Mouse (Mus musculus): ENCODE data around the gene 2210010C04Rik. TPM values are rescaled to one million over a fixed set of nuclear protein-coding genes. Genes with fewer than 3 reads are reported as not detected.

The 2210010C04Rik gene
- polyA plus RNA-seq (2016; fragmentation: Nextera tagmentation; extraction: Ambion mirVana) = not detected in 2 replicates

GRCm38 (mm10) chr6:41035409-41035808, at the start of gene 2210010C04Rik:
2210010C04Rik (minus strand) TSS chr6:41035509.
- no peaks in the 10 kb centered on the region for H3K36me3 ChIP-seq (replicated peaks)
- no peaks in the 10 kb centered on the region for H3K27me3 ChIP-seq (ENCODE audit: poor library complexity, severe bottlenecking)
- no peaks in the 10 kb centered on the region for H3K9me3 ChIP-seq
- no peaks in the 10 kb centered on the region for H3K4me1 ChIP-seq
- no peak for DNase-seq (ENCODE audit: extremely low spot score, low spot score)
- H3K27ac ChIP-seq = no peak within 1 kb of the TSS
- no peak within 1 kb of the TSS for H3K4me3 ChIP-seq

GRCm38 (mm10) chr6:41080121-41080520, 44.8 kb upstream of the 2210010C04Rik start:
- no peaks in the 10 kb centered on the region for H3K9me3 ChIP-seq
- no peaks in the 10 kb centered on the region for H3K27me3 ChIP-seq (ENCODE audit: poor library complexity, severe bottlenecking)
- H3K27ac ChIP-seq = no peak overlapping the region
- H3K4me3 ChIP-seq = no peak overlapping the region
- no peaks in the 10 kb centered on the region for H3K36me3 ChIP-seq (replicated peaks)
- no peak for DNase-seq (ENCODE audit: extremely low spot score, low spot score)
- H3K4me1 ChIP-seq = peaks cover 7% of the 10 kb centered on the region; the same call in 1 of the 2 replicates

GRCm38 (mm10) chr6:41078539-41079303, 43.4 kb upstream of the 2210010C04Rik start:
- Histone ChIP-seq H3K9me3 (no peaks in the 10 kb centered on the region), H3K4me3 (no peak overlapping the region), H3K36me3 (replicated peaks) (no peaks in the 10 kb centered on the region), H3K27ac (no peak overlapping the region), H3K27me3 (ENCODE audit: poor library complexity, severe bottlenecking) (no peaks in the 10 kb centered on the region), H3K4me1 (peaks cover 7% of the 10 kb centered on the region; the same call in 1 of the 2 replicates)
- DNase-seq (ENCODE audit: extremely low spot score, low spot score) = no peak
- WGBS = 64% methylated on average over 3 of the region's 3 CpGs

- Histone ChIP-seq H3K4me1 (peaks cover 7% of the 10 kb centered on the region; the same call in 1 of the 2 replicates), H3K36me3 (replicated peaks) (no peaks in the 10 kb centered on the region), H3K27me3 (ENCODE audit: poor library complexity, severe bottlenecking) (no peaks in the 10 kb centered on the region), H3K9me3 (no peaks in the 10 kb centered on the region), H3K4me3 (no peak overlapping the region), H3K27ac (no peak overlapping the region)
- WGBS = 74% methylated on average over 2 of the region's 2 CpGs
- no peak for DNase-seq (ENCODE audit: extremely low spot score, low spot score)
Observed at GRCm38 (mm10) chr6:41075753-41076152, 40.4 kb upstream of the 2210010C04Rik start.

GRCm38 (mm10) chr6:41063332-41063731, 28.0 kb upstream of the 2210010C04Rik start:
- no peak overlapping the region for H3K27ac ChIP-seq

GRCm38 (mm10) chr6:41062746-41063145, 27.4 kb upstream of the 2210010C04Rik start:
- Histone ChIP-seq H3K4me1 (no peaks in the 10 kb centered on the region), H3K27me3 (ENCODE audit: poor library complexity, severe bottlenecking) (no peaks in the 10 kb centered on the region), H3K9me3 (no peaks in the 10 kb centered on the region), H3K4me3 (no peak overlapping the region), H3K27ac (no peak overlapping the region), H3K36me3 (replicated peaks) (no peaks in the 10 kb centered on the region)
- no peak for DNase-seq (ENCODE audit: extremely low spot score, low spot score)
- WGBS = 78% methylated on average over 3 of the region's 3 CpGs

More at GRCm38 (mm10) chr6:41063332-41063731, 28.0 kb upstream of the 2210010C04Rik start:
- H3K4me3 ChIP-seq = no peak overlapping the region
- DNase-seq (ENCODE audit: extremely low spot score, low spot score) = no peak
- 93% methylated on average over 6 of the region's 6 CpGs for WGBS
- H3K27me3 ChIP-seq (ENCODE audit: poor library complexity, severe bottlenecking) = no peaks in the 10 kb centered on the region
- no peaks in the 10 kb centered on the region for H3K4me1 ChIP-seq
- no peaks in the 10 kb centered on the region for H3K9me3 ChIP-seq
- no peaks in the 10 kb centered on the region for H3K36me3 ChIP-seq (replicated peaks)

GRCm38 (mm10) chr6:41062081-41062480, 26.8 kb upstream of the 2210010C04Rik start:
- no peak for DNase-seq (ENCODE audit: extremely low spot score, low spot score)
- 87% methylated on average over 2 of the region's 2 CpGs for WGBS

GRCm38 (mm10) chr6:41061085-41061484, 25.8 kb upstream of the 2210010C04Rik start:
- 69% methylated on average over 5 of the region's 5 CpGs for WGBS
- no peaks in the 10 kb centered on the region for H3K27me3 ChIP-seq (ENCODE audit: poor library complexity, severe bottlenecking)
- H3K27ac ChIP-seq = no peak overlapping the region

More at GRCm38 (mm10) chr6:41062081-41062480, 26.8 kb upstream of the 2210010C04Rik start:
- Histone ChIP-seq H3K27ac (no peak overlapping the region), H3K4me3 (no peak overlapping the region), H3K36me3 (replicated peaks) (no peaks in the 10 kb centered on the region), H3K4me1 (no peaks in the 10 kb centered on the region), H3K9me3 (no peaks in the 10 kb centered on the region), H3K27me3 (ENCODE audit: poor library complexity, severe bottlenecking) (no peaks in the 10 kb centered on the region)

GRCm38 (mm10) chr6:41057653-41058052, 22.3 kb upstream of the 2210010C04Rik start:
- no peaks in the 10 kb centered on the region for H3K36me3 ChIP-seq (replicated peaks)
- H3K9me3 ChIP-seq = no peaks in the 10 kb centered on the region
- H3K27me3 ChIP-seq (ENCODE audit: poor library complexity, severe bottlenecking) = no peaks in the 10 kb centered on the region
- no peak overlapping the region for H3K4me3 ChIP-seq
- H3K4me1 ChIP-seq = no peaks in the 10 kb centered on the region
- DNase-seq (ENCODE audit: extremely low spot score, low spot score) = no peak
- H3K27ac ChIP-seq = no peak overlapping the region
- WGBS = 88% methylated on average over 5 of the region's 5 CpGs

More at GRCm38 (mm10) chr6:41061085-41061484, 25.8 kb upstream of the 2210010C04Rik start:
- H3K36me3 ChIP-seq (replicated peaks) = no peaks in the 10 kb centered on the region
- H3K4me1 ChIP-seq = no peaks in the 10 kb centered on the region
- DNase-seq (ENCODE audit: extremely low spot score, low spot score) = no peak
- H3K4me3 ChIP-seq = no peak overlapping the region
- H3K9me3 ChIP-seq = no peaks in the 10 kb centered on the region

GRCm38 (mm10) chr6:41055581-41055980, 20.3 kb upstream of the 2210010C04Rik start:
- 49% methylated on average over 2 of the region's 2 CpGs for WGBS
- Histone ChIP-seq H3K4me1 (no peaks in the 10 kb centered on the region), H3K9me3 (no peaks in the 10 kb centered on the region), H3K27ac (no peak overlapping the region), H3K4me3 (no peak overlapping the region), H3K36me3 (replicated peaks) (no peaks in the 10 kb centered on the region), H3K27me3 (ENCODE audit: poor library complexity, severe bottlenecking) (no peaks in the 10 kb centered on the region)
- peak; percentile 20 for DNase-seq (ENCODE audit: extremely low spot score, low spot score)

- Histone ChIP-seq H3K27ac (no peak overlapping the region), H3K36me3 (replicated peaks) (no peaks in the 10 kb centered on the region), H3K27me3 (ENCODE audit: poor library complexity, severe bottlenecking) (no peaks in the 10 kb centered on the region), H3K4me1 (no peaks in the 10 kb centered on the region), H3K9me3 (no peaks in the 10 kb centered on the region), H3K4me3 (no peak overlapping the region)
- WGBS = 72% methylated on average over 2 of the region's 2 CpGs
- no peak for DNase-seq (ENCODE audit: extremely low spot score, low spot score)
Observed at GRCm38 (mm10) chr6:41054379-41054778, 19.1 kb upstream of the 2210010C04Rik start.

GRCm38 (mm10) chr6:41051824-41052223, 16.5 kb upstream of the 2210010C04Rik start:
- Histone ChIP-seq H3K27ac (no peak overlapping the region), H3K4me3 (no peak overlapping the region), H3K36me3 (replicated peaks) (no peaks in the 10 kb centered on the region), H3K4me1 (no peaks in the 10 kb centered on the region), H3K9me3 (no peaks in the 10 kb centered on the region), H3K27me3 (ENCODE audit: poor library complexity, severe bottlenecking) (no peaks in the 10 kb centered on the region)
- WGBS = 83% methylated on average over 4 of the region's 4 CpGs
- DNase-seq (ENCODE audit: extremely low spot score, low spot score) = no peak

- WGBS = 88% methylated on average over 1 of the region's 1 CpGs
- no peaks in the 10 kb centered on the region for H3K4me1 ChIP-seq
- no peaks in the 10 kb centered on the region for H3K9me3 ChIP-seq
- H3K36me3 ChIP-seq (replicated peaks) = no peaks in the 10 kb centered on the region
- no peaks in the 10 kb centered on the region for H3K27me3 ChIP-seq (ENCODE audit: poor library complexity, severe bottlenecking)
- H3K4me3 ChIP-seq = no peak overlapping the region
- no peak for DNase-seq (ENCODE audit: extremely low spot score, low spot score)
- H3K27ac ChIP-seq = no peak overlapping the region
Observed at GRCm38 (mm10) chr6:41048602-41049001, 13.3 kb upstream of the 2210010C04Rik start.
